Mouse (Mus musculus) inflammation-experienced regulatory T-cells, adult 16 weeks (primary cell): ENCODE measurements around the gene Ifi207. TPM values are rescaled to one million over a fixed set of nuclear protein-coding genes. Genes with fewer than 3 reads are reported as not detected.

Experiments used
- polyA plus RNA-seq: library from polyadenylated mRNA; unstranded; fragments of 100-300 nt; shearing (Covaris generic); gene quantifications from one replicate; pipeline ENCODE4 v1.2.1, GENCODE M21; 2017

Ifi207 gene
- 0.46 TPM for polyA plus RNA-seq

DNA sequence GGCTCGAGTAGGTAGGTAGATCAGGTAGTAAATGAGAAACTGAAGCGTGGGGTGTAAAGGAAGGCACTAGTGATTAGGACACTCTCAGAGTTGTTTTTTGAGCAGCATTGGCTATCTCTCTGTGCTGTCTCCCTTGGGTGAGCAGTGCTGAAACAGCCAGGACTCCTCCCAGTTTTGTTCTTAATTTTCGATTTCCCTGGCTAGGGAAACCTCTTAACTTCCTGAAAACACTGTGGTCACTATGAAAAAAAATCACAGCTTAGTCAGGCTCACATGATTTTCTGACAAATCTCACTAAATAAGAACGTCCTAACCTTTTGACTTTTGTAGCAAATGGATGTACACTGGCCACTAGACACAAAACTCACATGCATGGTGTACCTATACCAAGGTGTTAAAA lies at the start of gene Ifi207:
Gene Ifi207 (minus strand): TSS at position 92 of the 400 bp plus-strand sequence.

GRCm38 (mm10) chr1:173766848-173767617 lies 25.5 kb upstream of the Ifi207 start, which contains the start of gene Ifi204:
TSS of gene Ifi204 (minus strand) at chr1:173766943.

DNA sequence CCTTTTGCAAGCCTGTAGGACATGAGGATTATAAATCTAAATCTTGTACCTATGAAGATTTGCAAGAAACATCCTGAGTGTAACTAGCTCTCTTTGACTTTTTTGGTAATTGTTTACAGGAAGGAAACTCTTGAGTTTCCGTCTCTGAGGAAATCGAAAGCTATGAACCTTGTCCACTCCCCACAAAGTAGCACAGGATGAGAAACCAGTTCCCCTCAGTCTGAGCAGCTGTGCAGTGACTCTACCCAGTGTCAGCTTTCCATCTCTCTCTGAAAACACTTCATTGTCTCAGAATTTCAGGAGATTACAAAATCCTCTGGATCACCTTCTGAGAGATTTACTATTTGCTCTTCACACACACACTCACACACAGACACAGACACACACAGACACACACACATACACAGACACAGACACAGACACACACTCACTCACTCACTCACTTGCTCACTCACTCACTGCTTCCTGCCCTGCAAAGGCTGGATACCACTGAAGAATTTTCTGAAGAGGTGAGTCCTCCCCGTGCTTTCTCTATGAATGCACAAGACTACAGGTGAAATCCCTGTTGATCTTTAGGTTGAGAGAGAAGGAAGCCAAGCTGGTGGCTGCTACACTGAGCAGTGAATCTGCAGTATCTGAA lies 68.0 kb downstream of the Ifi207 start, which contains the start of gene Ifi208:
Gene Ifi208 (plus strand): TSS at position 218 of the 640 bp plus-strand sequence.

Other genes starting within 250 kb of the Ifi207 start
- gene Ifi214, start 205.8 kb downstream of the Ifi207 start, polyA plus RNA-seq, result 32.4 TPM
- gene Ifi213, start 142.5 kb downstream of the Ifi207 start, polyA plus RNA-seq, result 86.1 TPM
- gene Ifi209, start 110.8 kb downstream of the Ifi207 start, polyA plus RNA-seq, result 229 TPM
- gene Ifi208, start 68.1 kb downstream of the Ifi207 start, polyA plus RNA-seq, result 108 TPM
- 1.1 TPM for gene Ifi204, start 25.2 kb upstream of the Ifi207 start, polyA plus RNA-seq
- gene Ifi211, start 171.3 kb upstream of the Ifi207 start, polyA plus RNA-seq, result 2.0 TPM
- 530 TPM for gene Mndal, start 200.7 kb upstream of the Ifi207 start, polyA plus RNA-seq
- 391 TPM for gene Ifi203, start 200.9 kb upstream of the Ifi207 start, polyA plus RNA-seq
- gene Ifi202b, start 241.0 kb upstream of the Ifi207 start, polyA plus RNA-seq, result not detected